Mouse (Mus musculus): ENCODE data around the gene Tdp1.

DNA sequence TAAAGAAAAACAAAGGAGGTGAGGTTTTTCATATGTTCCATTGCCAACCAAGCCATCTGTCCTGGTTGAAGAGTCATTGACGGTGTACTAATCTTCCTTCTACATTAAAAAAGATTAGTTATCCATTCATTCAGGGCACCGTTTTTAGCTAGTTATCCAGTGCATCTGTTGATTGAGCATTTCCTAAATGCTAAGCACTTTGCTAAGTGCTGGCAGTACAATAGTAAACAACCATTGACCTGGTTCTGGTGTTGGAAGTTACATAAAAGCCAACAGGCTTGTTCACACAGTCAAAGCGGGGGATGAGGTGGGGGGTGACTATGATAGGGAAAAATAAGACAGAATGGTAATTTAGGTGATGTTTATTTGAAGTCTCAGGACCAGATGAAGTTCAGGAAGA lies 35.3 kb downstream of the Tdp1 start:
- TF ChIP-seq POLR2A (IDR thresholded peaks at IDR 0.05; ENCODE audit: low read depth, low read length): no peak
- TF ChIP-seq CTCF (conservative IDR thresholded peaks at IDR 0.05; ENCODE audit: insufficient read depth, insufficient read length, low read depth, low read length): no peak
